Mouse (Mus musculus) heart, embryonic 16.5 days (tissue): ENCODE results near the gene Hoxa11. TPM values are rescaled to one million over a fixed set of nuclear protein-coding genes. Genes with fewer than 3 reads are reported as not detected.

Source experiments
- ATAC-seq: fragments of 200-750 bp; cut with Nextera tagmentation; replicated peaks from 2 replicates; pipeline ENCODE4 v1.8.0; 2017; ENCODE audit warnings: moderate number of reproducible peaks; ENCODE audit not compliant: insufficient read depth, low FRiP score; ENCODE audit errors: extremely low read depth
- H3K27ac ChIP-seq: fragments of 300-500 bp; sonication (generic); 2 replicates; pipeline ENCODE4 v1.5.1; 2014; ENCODE audit warnings: mild to moderate bottlenecking, low read length, control low read depth, moderate library complexity
- H3K27me3 ChIP-seq: fragments of 300-500 bp; sonication (generic); 2 replicates; pipeline ENCODE4 v1.6.1; 2014; ENCODE audit warnings: low read length, mixed read lengths; ENCODE audit not compliant: control insufficient read depth, insufficient read depth
- H3K36me3 ChIP-seq: fragments of 300-500 bp; sonication (generic); 2 replicates; pipeline ENCODE4 v1.6.1; 2014; ENCODE audit not compliant: control insufficient read depth, insufficient read depth
- H3K4me1 ChIP-seq: fragments of 300-500 bp; sonication (generic); 2 replicates; pipeline ENCODE4 v1.6.1; 2014; ENCODE audit warnings: low read length, mixed read lengths; ENCODE audit not compliant: control insufficient read depth, insufficient read depth
- H3K4me2 ChIP-seq: fragments of 300-500 bp; sonication (generic); 2 replicates; pipeline ENCODE4 v1.6.1; 2014; ENCODE audit warnings: low read depth, mild to moderate bottlenecking, control low read depth, low read length
- H3K4me3 ChIP-seq: fragments of 300-500 bp; sonication (generic); 2 replicates; pipeline ENCODE4 v1.5.1; 2014; ENCODE audit warnings: mild to moderate bottlenecking, control low read depth, low read length
- H3K9ac ChIP-seq: fragments of 300-500 bp; sonication (generic); 2 replicates; pipeline ENCODE4 v1.6.1; 2014; ENCODE audit warnings: low read length, control low read depth
- H3K9me3 ChIP-seq: fragments of 300-500 bp; sonication (generic); replicated peaks from 2 replicates; pipeline ENCODE4 v1.6.1; 2016; ENCODE audit warnings: low read length; ENCODE audit not compliant: control insufficient read depth
- WGBS: fragments of 180-500 bp; shearing (Covaris S2); extraction: QIAGEN DNeasy Blood & Tissue Kit; methylation state at CpG from one replicate; pipeline ENCODE4 v1.1.7; 2014; 5-methylcytosine and 5-hydroxymethylcytosine counted together
- polyA plus RNA-seq: library from polyadenylated mRNA; unstranded; fragments of >200 nt; fragmentation: Nextera tagmentation; extraction: Ambion mirVana; gene quantifications from 2 replicates; pipeline ENCODE4 v1.2.1, GENCODE M21; 2015

The Hoxa11 gene
- polyA plus RNA-seq: not detected in 2 replicates

DNA sequence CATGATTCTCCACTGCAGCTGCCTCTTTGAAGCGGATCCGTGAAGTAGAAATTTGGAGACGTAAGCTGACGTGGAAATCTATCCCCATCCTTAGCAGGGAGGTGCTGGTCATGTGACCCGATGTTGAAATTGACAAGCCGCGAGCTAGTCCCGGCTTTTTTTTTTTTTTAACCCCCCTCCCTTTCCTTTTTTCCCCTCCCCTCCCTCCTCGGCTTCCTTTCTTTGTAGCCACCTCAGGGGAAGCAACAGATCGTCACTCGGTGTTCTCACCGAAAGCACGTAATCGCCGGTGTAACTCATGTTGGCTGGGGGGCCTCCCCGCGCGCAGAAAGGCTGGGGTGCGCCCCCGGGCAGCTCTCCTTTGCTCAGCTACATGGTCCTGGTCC, at the start of gene Hoxa11:
Gene Hoxa11, minus strand, starts transcription at position 54 of the 386 bp plus-strand sequence.
- H3K4me3 ChIP-seq: no peak within 1 kb of the TSS
- 2% methylated on average over 20 of the region's 20 CpGs for WGBS
- no peaks in the 10 kb centered on the region for H3K36me3 ChIP-seq
- H3K27ac ChIP-seq: no peak within 1 kb of the TSS
- 0 out of 2 replicates have a peak, but pooled peaks cover 3% of the 10 kb centered on the region for H3K4me1 ChIP-seq
- no peak for ATAC-seq
- H3K4me2 ChIP-seq: peak within 1 kb of the TSS; percentile 30; the same call in 1 of the 2 replicates
- no peak within 1 kb of the TSS for H3K9ac ChIP-seq
- H3K9me3 ChIP-seq: no peaks in the 10 kb centered on the region
- peaks cover 97% of the 10 kb centered on the region for H3K27me3 ChIP-seq

- no peak overlapping the region for H3K4me3 ChIP-seq
- no peak overlapping the region for H3K9ac ChIP-seq
- H3K27ac ChIP-seq: no peak overlapping the region
- 79% methylated on average over 6 of the region's 6 CpGs for WGBS
- no peaks in the 10 kb centered on the region for H3K9me3 ChIP-seq
- peaks cover 10% of the 10 kb centered on the region for H3K4me1 ChIP-seq
- no peak overlapping the region for H3K4me2 ChIP-seq
- peaks cover 46% of the 10 kb centered on the region for H3K27me3 ChIP-seq
- no peak for ATAC-seq
- H3K36me3 ChIP-seq: no peaks in the 10 kb centered on the region
Observed at GRCm38 (mm10) chr6:52294616-52295015, 49.0 kb upstream of the Hoxa11 start.

DNA sequence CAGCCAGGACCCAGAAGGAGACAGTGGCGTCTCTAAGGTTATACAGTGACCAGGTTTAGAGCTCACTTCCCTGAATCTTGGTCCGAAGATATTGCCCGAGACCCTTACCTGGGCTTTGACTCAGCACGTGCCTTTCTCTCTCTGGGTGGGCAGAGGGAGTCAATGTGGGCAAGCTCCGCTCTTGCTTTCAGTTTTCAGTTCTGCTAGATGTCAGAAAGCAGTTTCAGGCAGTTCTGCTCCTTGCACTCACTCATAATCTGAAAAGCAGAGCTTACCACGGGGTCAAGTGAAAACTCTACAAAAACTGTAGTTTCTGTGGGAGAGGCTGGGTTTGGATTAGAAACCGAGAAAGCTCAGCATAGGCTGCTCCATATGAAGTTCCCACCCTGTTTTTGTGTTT, 46.7 kb upstream of the Hoxa11 start:
- Histone ChIP-seq H3K9me3 (no peaks in the 10 kb centered on the region), H3K27ac (no peak overlapping the region), H3K4me1 (peaks cover 10% of the 10 kb centered on the region), H3K27me3 (peaks cover 52% of the 10 kb centered on the region), H3K4me2 (no peak overlapping the region), H3K4me3 (no peak overlapping the region), H3K36me3 (no peaks in the 10 kb centered on the region), H3K9ac (no peak overlapping the region)
- 70% methylated on average over 7 of the region's 7 CpGs for WGBS
- ATAC-seq: no peak

- Histone ChIP-seq H3K9me3 (no peaks in the 10 kb centered on the region), H3K4me1 (peaks cover 10% of the 10 kb centered on the region), H3K27ac (no peak overlapping the region), H3K36me3 (no peaks in the 10 kb centered on the region), H3K4me2 (peak overlapping the region; percentile 61), H3K27me3 (peaks cover 57% of the 10 kb centered on the region), H3K9ac (0 out of 2 replicates have a peak overlapping the region, but pooled peaks have one; percentile 26), H3K4me3 (peak overlapping the region; percentile 46)
- ATAC-seq: no peak
- WGBS: 3% methylated on average over 45 of the region's 45 CpGs
Observed at GRCm38 (mm10) chr6:52291021-52291860, 45.6 kb upstream of the Hoxa11 start.

GRCm38 (mm10) chr6:52290186-52290585, 44.6 kb upstream of the Hoxa11 start:
- Histone ChIP-seq H3K9ac (no peak overlapping the region), H3K4me2 (no peak overlapping the region), H3K27me3 (peaks cover 57% of the 10 kb centered on the region), H3K4me3 (no peak overlapping the region), H3K4me1 (peaks cover 10% of the 10 kb centered on the region), H3K36me3 (no peaks in the 10 kb centered on the region), H3K9me3 (no peaks in the 10 kb centered on the region), H3K27ac (no peak overlapping the region)
- ATAC-seq: no peak
- WGBS: 16% methylated on average over 12 of the region's 12 CpGs

DNA sequence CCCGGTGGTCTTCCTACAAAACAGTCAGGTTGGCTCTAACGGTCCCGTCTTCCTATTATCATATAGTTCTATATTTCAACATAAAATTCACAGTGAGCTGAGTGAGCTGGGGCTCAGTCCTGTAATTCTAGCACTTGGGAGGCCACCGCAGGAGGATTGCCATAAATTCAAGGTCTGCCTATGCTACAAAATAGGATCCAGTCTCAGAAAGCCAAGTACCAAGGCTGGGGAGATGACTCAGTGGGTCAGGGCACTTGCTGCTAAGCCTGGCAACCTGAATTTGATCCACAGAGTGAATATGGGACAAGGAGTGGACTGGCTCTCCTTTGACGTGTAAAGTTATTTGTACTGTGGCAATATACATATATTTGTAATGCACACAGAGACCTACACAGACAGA, 38.3 kb upstream of the Hoxa11 start:
- no peaks in the 10 kb centered on the region for H3K36me3 ChIP-seq
- no peak for ATAC-seq
- no peak overlapping the region for H3K9ac ChIP-seq
- peaks cover 20% of the 10 kb centered on the region for H3K27me3 ChIP-seq
- no peak overlapping the region for H3K27ac ChIP-seq
- H3K4me3 ChIP-seq: no peak overlapping the region
- H3K4me2 ChIP-seq: no peak overlapping the region
- no peaks in the 10 kb centered on the region for H3K9me3 ChIP-seq
- WGBS: 84% methylated on average over 5 of the region's 5 CpGs
- no peaks in the 10 kb centered on the region for H3K4me1 ChIP-seq

DNA sequence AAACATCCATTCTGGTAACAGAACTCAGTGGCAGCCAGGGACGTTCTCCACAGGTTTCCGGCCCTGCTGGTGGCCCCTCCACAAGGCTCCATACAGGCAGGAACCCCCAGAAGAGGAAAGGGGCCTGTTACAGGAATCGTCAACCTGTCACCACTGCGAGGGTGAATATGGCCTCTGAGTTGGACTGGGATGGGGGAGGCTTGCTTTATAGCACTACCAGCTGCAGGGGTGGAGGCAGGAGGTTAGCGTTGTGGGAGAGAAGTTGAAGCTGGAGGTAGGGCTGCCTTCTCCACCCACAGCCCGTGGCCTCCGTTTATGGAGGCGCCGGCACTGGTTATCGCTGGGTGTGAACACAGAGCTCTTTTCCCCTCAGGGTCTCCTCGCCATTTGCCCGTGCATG, 35.5 kb upstream of the Hoxa11 start:
- Histone ChIP-seq H3K27me3 (peaks cover 34% of the 10 kb centered on the region), H3K27ac (no peak overlapping the region), H3K9ac (no peak overlapping the region), H3K4me1 (no peaks in the 10 kb centered on the region), H3K36me3 (no peaks in the 10 kb centered on the region), H3K4me2 (no peak overlapping the region), H3K9me3 (no peaks in the 10 kb centered on the region), H3K4me3 (no peak overlapping the region)
- 54% methylated on average over 12 of the region's 12 CpGs for WGBS
- no peak for ATAC-seq

GRCm38 (mm10) chr6:52276920-52277319, 31.3 kb upstream of the Hoxa11 start:
- Histone ChIP-seq H3K4me1 (no peaks in the 10 kb centered on the region), H3K4me2 (no peak overlapping the region), H3K4me3 (no peak overlapping the region), H3K36me3 (no peaks in the 10 kb centered on the region), H3K27me3 (peaks cover 67% of the 10 kb centered on the region), H3K9me3 (no peaks in the 10 kb centered on the region), H3K9ac (no peak overlapping the region), H3K27ac (no peak overlapping the region)
- WGBS: 10% methylated on average over 5 of the region's 5 CpGs
- no peak for ATAC-seq

DNA sequence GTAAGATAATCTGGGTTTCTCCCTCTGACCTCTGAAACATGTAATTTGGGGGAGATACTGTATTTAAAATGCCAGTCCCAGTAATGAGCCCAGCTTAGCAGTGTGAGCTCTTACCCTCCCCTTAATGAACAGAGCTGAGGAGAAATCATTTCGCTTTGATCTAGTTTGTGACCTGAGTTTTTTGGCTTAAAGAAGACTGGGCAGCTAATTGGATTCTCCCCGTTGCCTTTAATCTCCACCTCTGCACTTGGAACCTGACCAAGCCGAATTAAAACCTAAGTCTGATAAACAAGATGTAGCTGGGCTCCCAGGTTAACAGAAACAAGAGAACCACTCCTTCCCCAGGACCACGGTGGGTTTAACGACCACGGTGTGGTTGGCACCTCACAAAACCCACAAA, 30.8 kb upstream of the Hoxa11 start:
- no peak for ATAC-seq
- 7% methylated on average over 6 of the region's 6 CpGs for WGBS
- Histone ChIP-seq H3K27me3 (peaks cover 69% of the 10 kb centered on the region), H3K4me1 (no peaks in the 10 kb centered on the region), H3K4me3 (no peak overlapping the region), H3K4me2 (no peak overlapping the region), H3K36me3 (no peaks in the 10 kb centered on the region), H3K9ac (no peak overlapping the region), H3K27ac (no peak overlapping the region), H3K9me3 (no peaks in the 10 kb centered on the region)
